Mouse (Mus musculus): ENCODE results near the gene Dnah9.

GRCm38 (mm10) chr11:65795896-65796295, 372.5 kb downstream of the Dnah9 start:
- TF ChIP-seq CTCF (conservative IDR thresholded peaks at IDR 0.05; ENCODE audit: insufficient read depth, insufficient read length, low read depth, low read length) (no peak), POLR2A (IDR thresholded peaks at IDR 0.05; ENCODE audit: low read depth, low read length) (no peak)

Data from kidney, adult 2 months (tissue).